Mouse (Mus musculus): Measurements from ENCODE around the gene Cyb5d1. TPM values are rescaled to one million over a fixed set of nuclear protein-coding genes. Genes with fewer than 3 reads are reported as not detected.
"Not testable (repeated sequence)": the region's sequence is repeated elsewhere in the genome, so short reads cannot be mapped to it uniquely, and the experiment has no call there.

The Cyb5d1 gene
- polyA plus RNA-seq, 1 experiment: 22.5 TPM

DNA sequence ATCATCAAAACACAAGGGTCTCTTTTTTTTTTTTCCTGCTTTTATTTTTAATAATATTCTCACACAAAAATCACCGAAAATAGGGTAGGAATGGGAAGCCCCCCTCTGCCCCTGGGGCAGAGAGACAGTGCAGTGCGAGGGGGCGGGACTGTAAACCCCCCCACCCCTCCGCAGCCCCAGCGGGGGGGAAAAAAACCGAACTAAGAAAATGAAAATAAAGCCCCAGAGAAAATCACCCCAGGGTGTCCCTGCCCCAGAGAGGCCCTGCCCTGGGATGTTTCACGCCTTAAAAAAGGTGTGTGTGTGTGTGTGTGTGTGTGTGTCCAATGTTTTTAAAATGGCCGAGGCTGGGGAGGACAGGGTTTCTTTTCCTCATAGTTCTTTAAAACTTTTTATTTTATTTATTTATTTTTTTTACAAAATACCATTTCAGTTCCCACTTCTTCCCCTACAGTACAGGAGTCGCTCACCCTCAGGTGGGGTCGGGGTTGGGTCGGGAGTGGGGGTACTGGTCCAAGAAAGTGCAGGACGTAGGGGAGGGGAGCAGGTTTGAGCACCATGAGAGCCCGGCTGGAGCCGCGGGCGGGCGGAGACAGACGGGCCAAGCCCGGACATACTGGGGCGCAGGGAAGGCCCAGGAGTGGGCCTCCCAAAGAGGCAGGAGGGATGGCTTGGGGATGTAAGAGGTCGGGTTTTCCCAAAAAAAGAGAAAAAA lies 3.2 kb upstream of the Cyb5d1 start:
- no peak overlapping the region for H3K4me3 ChIP-seq (ENCODE audit: insufficient read depth, low read length)
- H3K27ac ChIP-seq (ENCODE audit: insufficient read depth, low read depth, low read length): no peak overlapping the region
- no peak for TF ChIP-seq CTCF (IDR thresholded peaks at IDR 0.05; ENCODE audit: low read depth, low read length)

DNA sequence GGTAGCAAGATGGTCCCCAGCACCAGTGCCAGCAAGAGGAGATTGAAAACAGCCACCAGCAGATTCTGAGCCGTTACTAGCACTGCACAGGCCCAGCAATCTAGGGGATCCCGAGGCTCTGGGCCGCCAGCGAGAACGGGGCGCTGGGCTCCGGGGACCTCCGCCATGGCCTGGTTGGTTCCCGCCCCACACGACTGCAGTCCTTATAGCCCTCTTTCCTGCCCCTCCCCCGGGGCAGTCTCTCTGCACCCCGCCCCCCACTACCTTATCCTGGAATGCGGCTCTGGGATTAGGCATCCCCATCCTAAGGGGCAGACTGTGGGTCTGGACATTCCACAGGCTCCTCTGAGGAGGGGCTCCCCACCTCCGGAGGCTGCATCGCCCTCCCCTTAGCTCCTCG lies 2.6 kb upstream of the Cyb5d1 start, which contains the start of gene Tmem88:
Gene Tmem88 (minus strand): TSS at position 176 of the 400 bp plus-strand sequence.
- TF ChIP-seq POLR2A (IDR thresholded peaks at IDR 0.05; ENCODE audit: borderline replicate concordance, low read depth, low read length) (no peak), CTCF (IDR thresholded peaks at IDR 0.05; ENCODE audit: low read depth, low read length) (no peak)
- no peaks in the 10 kb centered on the region for H3K4me1 ChIP-seq (ENCODE audit: control insufficient read depth, insufficient read depth, low read length)
- H3K27ac ChIP-seq (ENCODE audit: insufficient read depth, low read depth, low read length): no peak within 1 kb of the TSS
- H3K4me3 ChIP-seq (ENCODE audit: insufficient read depth, low read length): no peak within 1 kb of the TSS

More for the DNA sequence above, 3.2 kb upstream of the Cyb5d1 start:
- H3K4me1 ChIP-seq (ENCODE audit: control insufficient read depth, insufficient read depth, low read length): no peaks in the 10 kb centered on the region

- TF ChIP-seq POLR2A (IDR thresholded peaks at IDR 0.05; ENCODE audit: borderline replicate concordance, low read depth, low read length) (no peak), CTCF (IDR thresholded peaks at IDR 0.05; ENCODE audit: low read depth, low read length) (no peak)
- no peak overlapping the region for H3K4me3 ChIP-seq (ENCODE audit: insufficient read depth, low read length)
- no peak overlapping the region for H3K27ac ChIP-seq (ENCODE audit: insufficient read depth, low read depth, low read length)
- H3K4me1 ChIP-seq (ENCODE audit: control insufficient read depth, insufficient read depth, low read length): no peaks in the 10 kb centered on the region
These were observed 2.2 kb upstream of the Cyb5d1 start for GRCm38 (mm10) chr11:69397581-69398057.

DNA sequence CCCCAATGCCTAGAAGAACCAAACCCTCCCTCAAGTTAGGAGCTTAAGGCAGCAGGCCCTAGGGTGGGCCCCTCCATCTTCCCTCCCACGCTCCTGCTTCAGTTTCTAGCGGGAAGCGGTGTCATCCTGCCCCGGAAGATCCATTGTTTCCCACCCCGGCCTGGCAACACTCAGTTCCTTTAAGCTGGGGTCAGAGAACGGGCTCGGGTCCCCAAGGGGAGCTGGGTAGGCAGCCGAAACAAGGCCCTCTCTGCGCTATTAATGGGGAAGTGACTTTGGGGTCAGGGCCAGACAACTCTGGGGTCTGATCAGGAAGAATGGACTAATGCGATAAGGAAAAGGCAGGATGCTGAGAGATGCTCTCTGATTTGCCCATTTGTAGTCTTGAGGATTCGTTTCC lies 1.3 kb upstream of the Cyb5d1 start:
- peak overlapping the region; percentile 76 for H3K4me3 ChIP-seq (ENCODE audit: insufficient read depth, low read length)
- H3K4me1 ChIP-seq (ENCODE audit: control insufficient read depth, insufficient read depth, low read length): no peaks in the 10 kb centered on the region
- no peak for TF ChIP-seq POLR2A (IDR thresholded peaks at IDR 0.05; ENCODE audit: borderline replicate concordance, low read depth, low read length)
- TF ChIP-seq CTCF (IDR thresholded peaks at IDR 0.05; ENCODE audit: low read depth, low read length): no peak
- H3K27ac ChIP-seq (ENCODE audit: insufficient read depth, low read depth, low read length): no peak overlapping the region

- no peak for TF ChIP-seq POLR2A (IDR thresholded peaks at IDR 0.05; ENCODE audit: borderline replicate concordance, low read depth, low read length)
- TF ChIP-seq CTCF (IDR thresholded peaks at IDR 0.05; ENCODE audit: low read depth, low read length): no peak
- no peaks in the 10 kb centered on the region for H3K4me1 ChIP-seq (ENCODE audit: control insufficient read depth, insufficient read depth, low read length)
- peak overlapping the region; percentile 76 for H3K4me3 ChIP-seq (ENCODE audit: insufficient read depth, low read length)
- peak overlapping the region; percentile 92 for H3K27ac ChIP-seq (ENCODE audit: insufficient read depth, low read depth, low read length)
These were observed 373 bp upstream of the Cyb5d1 start for GRCm38 (mm10) chr11:69395634-69396373.

DNA sequence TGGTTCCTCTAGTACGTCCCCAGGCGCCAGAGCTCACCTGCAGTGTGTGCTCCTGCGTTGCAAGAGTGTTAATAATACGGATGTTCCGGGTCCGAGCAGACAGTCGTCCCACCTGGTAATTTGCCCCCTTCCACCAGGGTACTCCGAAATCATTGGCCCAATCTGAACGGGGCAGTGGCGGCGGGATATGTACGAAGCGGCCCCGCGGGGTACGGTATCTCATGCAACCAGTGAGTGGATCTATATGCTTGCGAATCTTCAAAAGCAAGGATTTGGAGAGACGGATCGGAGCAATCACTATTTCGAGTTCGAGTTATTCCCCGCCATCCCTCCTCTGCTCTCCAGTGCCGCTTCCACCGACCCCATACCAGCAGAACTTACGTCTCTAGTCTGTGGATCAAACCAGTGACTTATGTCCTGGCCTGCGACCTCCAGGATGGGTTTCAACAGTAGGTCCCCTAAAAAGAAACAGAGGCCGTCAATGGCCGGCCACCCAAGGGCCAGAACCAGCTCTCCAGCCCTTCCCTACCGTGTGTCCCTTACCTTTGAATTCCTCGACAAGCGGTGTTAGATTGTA lies 752 bp downstream of the Cyb5d1 start:
- 0 out of 2 replicates have a peak overlapping the region, but pooled peaks have one; percentile 12 for H3K27ac ChIP-seq (ENCODE audit: insufficient read depth, low read depth, low read length)
- H3K4me3 ChIP-seq (ENCODE audit: insufficient read depth, low read length): peak overlapping the region; percentile 76
- not testable (repeated sequence) for H3K4me1 ChIP-seq (ENCODE audit: control insufficient read depth, insufficient read depth, low read length)

GRCm38 (mm10) chr11:69390400-69391034 lies 4.9 kb downstream of the Cyb5d1 start:
- no peak overlapping the region for H3K4me3 ChIP-seq (ENCODE audit: insufficient read depth, low read length)
- no peak overlapping the region for H3K27ac ChIP-seq (ENCODE audit: insufficient read depth, low read depth, low read length)
- no peak for TF ChIP-seq POLR2A (IDR thresholded peaks at IDR 0.05; ENCODE audit: borderline replicate concordance, low read depth, low read length)
- TF ChIP-seq CTCF (IDR thresholded peaks at IDR 0.05; ENCODE audit: low read depth, low read length): peak; percentile 45; the same call in 1 of the 2 replicates
- H3K4me1 ChIP-seq (ENCODE audit: control insufficient read depth, insufficient read depth, low read length): 0 out of 2 replicates have a peak, but pooled peaks cover 3% of the 10 kb centered on the region

GRCm38 (mm10) chr11:69389531-69390399 lies 5.7 kb downstream of the Cyb5d1 start:
- H3K4me1 ChIP-seq (ENCODE audit: control insufficient read depth, insufficient read depth, low read length): 0 out of 2 replicates have a peak, but pooled peaks cover 3% of the 10 kb centered on the region
- TF ChIP-seq CTCF (IDR thresholded peaks at IDR 0.05; ENCODE audit: low read depth, low read length) (no peak), POLR2A (IDR thresholded peaks at IDR 0.05; ENCODE audit: borderline replicate concordance, low read depth, low read length) (no peak)
- H3K4me3 ChIP-seq (ENCODE audit: insufficient read depth, low read length): no peak overlapping the region
- H3K27ac ChIP-seq (ENCODE audit: insufficient read depth, low read depth, low read length): no peak overlapping the region

DNA sequence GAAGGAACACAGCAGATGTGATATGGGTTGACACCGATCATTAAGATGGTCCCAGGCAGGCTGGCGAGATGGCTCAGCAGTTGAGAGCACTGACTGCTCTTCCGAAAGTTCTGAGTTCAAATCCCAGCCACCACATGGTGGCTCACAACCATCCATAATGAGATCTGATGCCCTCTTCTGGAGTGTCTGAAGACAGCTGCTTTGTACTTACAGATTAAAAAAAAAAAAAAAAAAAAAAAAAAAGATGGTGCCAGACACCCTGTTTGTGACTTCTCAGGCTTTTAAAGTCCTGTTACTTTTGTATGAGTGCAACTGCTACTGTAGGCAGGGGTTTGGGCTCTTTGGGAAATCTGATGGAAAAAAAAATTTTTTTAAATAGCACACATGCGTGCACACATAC lies 6.8 kb downstream of the Cyb5d1 start:
- Histone ChIP-seq H3K27ac (ENCODE audit: insufficient read depth, low read depth, low read length) (no peak overlapping the region), H3K4me1 (ENCODE audit: control insufficient read depth, insufficient read depth, low read length) (0 out of 2 replicates have a peak, but pooled peaks cover 3% of the 10 kb centered on the region), H3K4me3 (ENCODE audit: insufficient read depth, low read length) (no peak overlapping the region)
- TF ChIP-seq POLR2A (IDR thresholded peaks at IDR 0.05; ENCODE audit: borderline replicate concordance, low read depth, low read length) (no peak), CTCF (IDR thresholded peaks at IDR 0.05; ENCODE audit: low read depth, low read length) (no peak)

Data from bone marrow macrophage, adult 2 months (primary cell).